Mouse (Mus musculus) erythroid progenitor cell, adult 5-6 weeks (primary cell): ENCODE data around the gene Chd6. TPM values are rescaled to one million over a fixed set of nuclear protein-coding genes. Genes with fewer than 3 reads are reported as not detected.

ENCODE experiments used
- ATAC-seq: replicated peaks from 2 replicates; pipeline ENCODE4 v1.8.0; 2016; ENCODE audit warnings: moderate number of reproducible peaks, mild to moderate bottlenecking, moderate TSS enrichment, inconsistent platforms; ENCODE audit not compliant: poor library complexity, low FRiP score, severe bottlenecking
- total RNA-seq, 2 experiments: library from RNA; stranded (forward) in 1 of 2; stranded (reverse) in 1 of 2; fragments of 150-400 nt in 1 of 2; fragments of 186-747, 209-891 nt in 1 of 2; gene quantifications; 2 replicates each; pipeline versions ENCODE4 v1.2.3 to v1.2.4; 2015 to 2017; ENCODE audit warnings: low replicate concordance in 2 of 2

Gene Chd6
- total RNA-seq, 2 experiments from 2014 or later: 33.4 to 33.5 TPM

DNA sequence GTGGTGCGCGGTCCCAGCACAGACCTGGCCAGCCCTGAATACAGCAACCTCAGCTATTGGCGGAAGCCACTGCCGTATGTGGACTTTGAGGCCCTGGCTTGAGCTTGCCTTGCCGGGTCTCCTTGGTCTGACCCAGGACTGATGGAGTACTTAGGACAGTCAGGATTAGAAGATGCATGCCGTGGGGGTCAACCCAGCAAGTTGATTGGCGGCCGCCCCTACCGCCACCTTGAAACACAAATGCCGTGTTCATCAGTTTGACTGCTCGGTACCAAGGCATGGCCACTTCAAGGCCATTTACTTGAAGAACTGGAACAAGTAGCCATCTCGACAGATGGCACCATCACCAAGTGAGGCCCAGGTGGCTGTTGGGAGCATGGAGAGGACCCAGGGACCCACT lies 203.6 kb downstream of the Chd6 start:
- ATAC-seq: no peak

- no peak for ATAC-seq
Measured at GRCm38 (mm10) chr2:160901656-160902412, 207.0 kb downstream of the Chd6 start.

Other genes with a start within 250 kb of the Chd6 start
- 2.1 and 5.8 TPM in 2 replicates for gene Zhx3, start 236.1 kb downstream of the Chd6 start, total RNA-seq (2015; ENCODE audit: low replicate concordance)
- 2.1 and 7.3 TPM in 2 replicates for gene Zhx3, start 236.1 kb downstream of the Chd6 start, total RNA-seq (2017; ENCODE audit: low replicate concordance)
- gene Lpin3, start 228.4 kb downstream of the Chd6 start, total RNA-seq (2015; ENCODE audit: low replicate concordance): not detected in 2 replicates
- gene Lpin3, start 228.4 kb downstream of the Chd6 start, total RNA-seq (2017; ENCODE audit: low replicate concordance): not detected in 2 replicates
- not detected in 2 replicates for gene Emilin3, start 196.7 kb downstream of the Chd6 start, total RNA-seq (2015; ENCODE audit: low replicate concordance)
- not detected in 2 replicates for gene Emilin3, start 196.7 kb downstream of the Chd6 start, total RNA-seq (2017; ENCODE audit: low replicate concordance)